Mouse (Mus musculus): Measurements from ENCODE around the gene Cd200r4. TPM values are rescaled to one million over a fixed set of nuclear protein-coding genes. Genes with fewer than 3 reads are reported as not detected.
"Not testable (repeated sequence)": the region's sequence is repeated elsewhere in the genome, so short reads cannot be mapped to it uniquely, and the experiment has no call there.

The Cd200r4 gene
- polyA plus RNA-seq, 1 experiment from 2014 or later, result not detected

GRCm38 (mm10) chr16:44820545-44820944 is 9.0 kb downstream of the Cd200r4 start:
- Histone ChIP-seq H3K36me3 (ENCODE audit: control insufficient read depth, insufficient read depth, low read length) (no peaks in the 10 kb centered on the region), H3K9me3 (ENCODE audit: control insufficient read depth, low read length) (no peaks in the 10 kb centered on the region), H3K27ac (ENCODE audit: low read depth, low read length) (no peak overlapping the region), H3K4me2 (replicated peaks; ENCODE audit: low read depth, low read length) (no peak overlapping the region), H3K4me1 (ENCODE audit: control insufficient read depth, insufficient read depth, low read length) (no peaks in the 10 kb centered on the region), H3K9ac (ENCODE audit: low read depth, low read length) (no peak overlapping the region), H3K4me3 (ENCODE audit: low read length) (no peak overlapping the region), H3K27me3 (ENCODE audit: control insufficient read depth, insufficient read depth, low read length) (no peaks in the 10 kb centered on the region)
- WGBS, result 82% methylated on average over 4 of the region's 4 CpGs
- no peak for ATAC-seq (ENCODE audit: low FRiP score, low TSS enrichment)

GRCm38 (mm10) chr16:44832286-44832685 is 20.8 kb downstream of the Cd200r4 start:
- H3K27ac ChIP-seq (ENCODE audit: low read depth, low read length), result no peak overlapping the region
- H3K4me1 ChIP-seq (ENCODE audit: control insufficient read depth, insufficient read depth, low read length), result no peaks in the 10 kb centered on the region
- H3K9ac ChIP-seq (ENCODE audit: low read depth, low read length), result no peak overlapping the region
- 62% methylated on average over 3 of the region's 3 CpGs for WGBS
- no peak overlapping the region for H3K4me2 ChIP-seq (replicated peaks; ENCODE audit: low read depth, low read length)
- H3K9me3 ChIP-seq (ENCODE audit: control insufficient read depth, low read length), result no peaks in the 10 kb centered on the region
- no peak for ATAC-seq (ENCODE audit: low FRiP score, low TSS enrichment)
- no peaks in the 10 kb centered on the region for H3K36me3 ChIP-seq (ENCODE audit: control insufficient read depth, insufficient read depth, low read length)
- no peaks in the 10 kb centered on the region for H3K27me3 ChIP-seq (ENCODE audit: control insufficient read depth, insufficient read depth, low read length)
- no peak overlapping the region for H3K4me3 ChIP-seq (ENCODE audit: low read length)

GRCm38 (mm10) chr16:44833189-44833588 is 21.7 kb downstream of the Cd200r4 start:
- not testable (repeated sequence) for H3K27ac ChIP-seq (ENCODE audit: low read depth, low read length); H3K4me3 ChIP-seq (ENCODE audit: low read length); H3K9me3 ChIP-seq (ENCODE audit: control insufficient read depth, low read length); H3K4me2 ChIP-seq (replicated peaks; ENCODE audit: low read depth, low read length); H3K27me3 ChIP-seq (ENCODE audit: control insufficient read depth, insufficient read depth, low read length); H3K4me1 ChIP-seq (ENCODE audit: control insufficient read depth, insufficient read depth, low read length); H3K36me3 ChIP-seq (ENCODE audit: control insufficient read depth, insufficient read depth, low read length); ATAC-seq (ENCODE audit: low FRiP score, low TSS enrichment); H3K9ac ChIP-seq (ENCODE audit: low read depth, low read length)
- 71% methylated on average over 2 of the region's 2 CpGs for WGBS

- H3K27ac ChIP-seq (ENCODE audit: low read depth, low read length), result no peak within 1 kb of the TSS
- no peaks in the 10 kb centered on the region for H3K9me3 ChIP-seq (ENCODE audit: control insufficient read depth, low read length)
- H3K4me3 ChIP-seq (ENCODE audit: low read length), result no peak within 1 kb of the TSS
- H3K27me3 ChIP-seq (ENCODE audit: control insufficient read depth, insufficient read depth, low read length), result no peaks in the 10 kb centered on the region
- 79% methylated on average over 2 of the region's 2 CpGs for WGBS
- H3K9ac ChIP-seq (ENCODE audit: low read depth, low read length), result no peak within 1 kb of the TSS
- ATAC-seq (ENCODE audit: low FRiP score, low TSS enrichment), result no peak
- no peaks in the 10 kb centered on the region for H3K36me3 ChIP-seq (ENCODE audit: control insufficient read depth, insufficient read depth, low read length)
- no peak within 1 kb of the TSS for H3K4me2 ChIP-seq (replicated peaks; ENCODE audit: low read depth, low read length)
- no peaks in the 10 kb centered on the region for H3K4me1 ChIP-seq (ENCODE audit: control insufficient read depth, insufficient read depth, low read length)
These were observed 55.3 kb downstream of the Cd200r4 start, which contains the start of gene Cd200r2 for GRCm38 (mm10) chr16:44866797-44867196. TSS of gene Cd200r2 (plus strand) at chr16:44867097.

- Histone ChIP-seq H3K4me3 (ENCODE audit: low read length) (no peak overlapping the region), H3K9me3 (ENCODE audit: control insufficient read depth, low read length) (no peaks in the 10 kb centered on the region), H3K27ac (ENCODE audit: low read depth, low read length) (no peak overlapping the region), H3K9ac (ENCODE audit: low read depth, low read length) (no peak overlapping the region), H3K27me3 (ENCODE audit: control insufficient read depth, insufficient read depth, low read length) (no peaks in the 10 kb centered on the region), H3K4me2 (replicated peaks; ENCODE audit: low read depth, low read length) (no peak overlapping the region), H3K36me3 (ENCODE audit: control insufficient read depth, insufficient read depth, low read length) (no peaks in the 10 kb centered on the region), H3K4me1 (ENCODE audit: control insufficient read depth, insufficient read depth, low read length) (no peaks in the 10 kb centered on the region)
- ATAC-seq (ENCODE audit: low FRiP score, low TSS enrichment), result no peak
- 59% methylated on average over 1 of the region's 1 CpGs for WGBS
These were observed 63.6 kb downstream of the Cd200r4 start for GRCm38 (mm10) chr16:44875178-44875577.

- no peaks in the 10 kb centered on the region for H3K4me1 ChIP-seq (ENCODE audit: control insufficient read depth, insufficient read depth, low read length)
- 73% methylated on average over 5 of the region's 5 CpGs for WGBS
- H3K4me2 ChIP-seq (replicated peaks; ENCODE audit: low read depth, low read length), result no peak overlapping the region
- H3K36me3 ChIP-seq (ENCODE audit: control insufficient read depth, insufficient read depth, low read length), result no peaks in the 10 kb centered on the region
- H3K27me3 ChIP-seq (ENCODE audit: control insufficient read depth, insufficient read depth, low read length), result no peaks in the 10 kb centered on the region
- no peak overlapping the region for H3K4me3 ChIP-seq (ENCODE audit: low read length)
- H3K9ac ChIP-seq (ENCODE audit: low read depth, low read length), result no peak overlapping the region
- no peaks in the 10 kb centered on the region for H3K9me3 ChIP-seq (ENCODE audit: control insufficient read depth, low read length)
- no peak overlapping the region for H3K27ac ChIP-seq (ENCODE audit: low read depth, low read length)
- no peak for ATAC-seq (ENCODE audit: low FRiP score, low TSS enrichment)
These were observed 65.1 kb downstream of the Cd200r4 start for GRCm38 (mm10) chr16:44876625-44877024.

- no peaks in the 10 kb centered on the region for H3K4me1 ChIP-seq (ENCODE audit: control insufficient read depth, insufficient read depth, low read length)
- H3K9me3 ChIP-seq (ENCODE audit: control insufficient read depth, low read length), result no peaks in the 10 kb centered on the region
- H3K27ac ChIP-seq (ENCODE audit: low read depth, low read length), result no peak overlapping the region
- 81% methylated on average over 6 of the region's 6 CpGs for WGBS
- no peak overlapping the region for H3K4me2 ChIP-seq (replicated peaks; ENCODE audit: low read depth, low read length)
- no peak overlapping the region for H3K9ac ChIP-seq (ENCODE audit: low read depth, low read length)
- no peak overlapping the region for H3K4me3 ChIP-seq (ENCODE audit: low read length)
- H3K27me3 ChIP-seq (ENCODE audit: control insufficient read depth, insufficient read depth, low read length), result no peaks in the 10 kb centered on the region
- no peak for ATAC-seq (ENCODE audit: low FRiP score, low TSS enrichment)
- H3K36me3 ChIP-seq (ENCODE audit: control insufficient read depth, insufficient read depth, low read length), result no peaks in the 10 kb centered on the region
These were observed 66.1 kb downstream of the Cd200r4 start for GRCm38 (mm10) chr16:44877595-44877994.

Other genes starting within 250 kb of the Cd200r4 start
- gene Nepro, start 87.4 kb upstream of the Cd200r4 start, polyA plus RNA-seq (2014; fragmentation: Nextera tagmentation; extraction: Ambion mirVana), result 7.3 and 11.8 TPM in 2 replicates
- 29.5 and 33.0 TPM in 2 replicates for gene Gtpbp8, start 65.4 kb upstream of the Cd200r4 start, polyA plus RNA-seq (2014; fragmentation: Nextera tagmentation; extraction: Ambion mirVana)
- 0.20 and 0.69 TPM in 2 replicates for gene Cd200r1, start 46.0 kb upstream of the Cd200r4 start, polyA plus RNA-seq (2014; fragmentation: Nextera tagmentation; extraction: Ambion mirVana)
- gene Cd200r2, start 55.4 kb downstream of the Cd200r4 start, polyA plus RNA-seq (2014; fragmentation: Nextera tagmentation; extraction: Ambion mirVana), result 0.11 TPM in 1 of 2 replicates, not detected in the other
- gene Cd200r3, start 131.9 kb downstream of the Cd200r4 start, polyA plus RNA-seq (2014; fragmentation: Nextera tagmentation; extraction: Ambion mirVana), result 0.31 TPM in 1 of 2 replicates, not detected in the other

Measured in kidney, embryonic 14.5 days (tissue).